Mouse (Mus musculus): ENCODE measurements around the gene Ank3. TPM values are rescaled to one million over a fixed set of nuclear protein-coding genes. Genes with fewer than 3 reads are reported as not detected.
A peak's percentile ranks its signal among the peaks of the same experiment; 100 is the strongest.

Ank3 gene
- total RNA-seq, 2 experiments from 2014 or later = not detected

DNA sequence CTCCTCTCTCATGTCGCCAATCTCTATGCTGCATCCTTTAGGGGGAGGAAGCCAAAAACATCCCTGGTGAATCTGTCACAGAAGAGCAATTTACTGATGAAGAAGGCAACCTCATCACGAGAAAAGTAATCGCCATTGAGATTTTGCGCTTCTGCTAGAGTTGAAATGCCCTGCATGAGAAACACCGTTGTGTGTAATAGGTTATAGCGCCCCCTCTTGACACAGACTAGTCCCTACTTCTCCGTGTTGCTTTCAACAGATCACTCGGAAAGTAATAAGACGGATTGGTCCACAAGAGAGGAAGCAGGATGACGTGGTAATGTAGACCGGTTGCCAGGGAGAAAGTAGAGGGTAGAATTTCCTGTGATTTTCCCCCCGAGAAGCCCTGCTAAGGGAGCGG is 615.4 kb downstream of the Ank3 start:
- no peak for ATAC-seq (ENCODE audit: poor library complexity, severe bottlenecking)

DNA sequence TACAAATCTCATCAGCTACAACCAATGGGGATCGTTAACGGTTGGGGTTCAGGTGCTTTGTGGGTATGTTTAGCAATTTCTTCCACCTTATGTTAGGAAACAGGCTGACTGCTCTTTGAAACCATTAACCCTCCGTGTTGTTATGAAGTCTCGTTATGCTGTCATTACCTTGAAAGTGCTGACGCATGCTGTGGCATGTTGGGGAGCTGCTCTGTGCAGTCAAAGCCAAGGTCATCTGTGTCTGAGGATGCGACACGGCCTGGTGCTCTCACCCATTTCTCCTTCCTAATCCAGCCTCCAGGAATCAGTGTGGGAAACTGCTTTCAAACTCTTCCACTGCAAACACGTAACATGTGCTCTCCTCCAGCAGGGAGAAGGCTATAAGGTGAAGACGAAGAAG is 616.6 kb downstream of the Ank3 start:
- no peak for ATAC-seq (ENCODE audit: poor library complexity, severe bottlenecking)

DNA sequence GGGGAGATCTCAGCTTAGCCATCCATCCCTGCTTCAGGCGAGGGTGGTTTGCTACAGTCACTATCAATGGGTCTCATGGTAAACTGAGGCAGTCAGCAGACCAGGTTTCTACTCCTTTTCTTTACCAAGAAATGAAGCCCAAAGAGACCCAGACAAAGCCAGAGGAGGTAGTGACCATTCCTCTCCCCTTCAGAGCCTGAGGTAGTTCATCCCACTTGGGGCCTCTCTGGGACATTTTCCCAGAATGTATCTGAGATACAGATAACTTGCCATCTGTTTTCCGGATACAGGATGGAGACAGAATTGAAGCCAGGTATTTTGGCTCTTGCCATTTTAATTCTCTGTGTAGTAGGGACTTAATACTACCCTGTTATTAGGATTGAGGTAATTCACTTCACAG is 620.1 kb downstream of the Ank3 start:
- ATAC-seq (ENCODE audit: poor library complexity, severe bottlenecking) = no peak

- ATAC-seq (ENCODE audit: poor library complexity, severe bottlenecking) = no peak
Measured at GRCm38 (mm10) chr10:70021667-70022066, 623.1 kb downstream of the Ank3 start.

DNA sequence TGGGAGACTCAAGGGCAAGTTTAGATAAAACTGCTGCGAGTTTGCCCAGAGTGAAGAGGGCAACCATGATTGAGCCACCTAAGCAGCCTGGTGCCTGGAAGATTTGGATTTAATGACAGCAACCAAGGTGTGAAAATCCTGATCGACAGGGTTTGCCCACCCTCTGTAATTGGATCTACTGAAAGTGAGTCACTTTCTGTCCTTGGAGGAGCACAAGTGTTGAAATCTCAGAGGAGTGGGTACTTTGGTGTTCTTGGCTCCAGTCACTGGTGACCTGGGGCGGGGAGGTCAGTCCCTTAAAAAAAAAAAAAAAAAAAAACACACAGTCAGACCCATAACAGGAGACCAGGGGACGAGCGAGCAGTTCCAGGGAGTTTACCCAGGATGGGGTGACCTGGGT is 624.0 kb downstream of the Ank3 start:
- no peak for ATAC-seq (ENCODE audit: poor library complexity, severe bottlenecking)

- no peak for ATAC-seq (ENCODE audit: poor library complexity, severe bottlenecking)
Measured at GRCm38 (mm10) chr10:70023861-70024260, 625.3 kb downstream of the Ank3 start.

DNA sequence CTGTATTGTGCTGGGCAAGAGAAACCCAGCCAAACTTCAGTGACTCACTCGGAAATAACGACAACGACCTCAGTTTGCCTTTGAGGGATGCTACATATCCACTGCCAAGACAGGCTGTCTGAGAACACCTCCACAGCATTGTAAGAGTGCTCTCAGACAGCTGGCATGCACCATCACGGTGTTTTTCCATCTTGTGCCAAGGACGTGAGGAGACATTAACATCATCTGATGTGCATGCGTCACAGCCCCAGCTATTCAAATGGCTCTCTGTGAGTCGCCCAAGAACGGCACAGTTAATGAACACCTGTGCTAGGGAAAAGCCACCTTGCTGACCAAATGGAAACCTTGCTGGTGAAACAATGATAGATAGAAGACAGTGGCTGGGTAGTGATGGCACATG is 633.4 kb downstream of the Ank3 start:
- no peak for ATAC-seq (ENCODE audit: poor library complexity, severe bottlenecking)

GRCm38 (mm10) chr10:70032982-70033381 is 634.4 kb downstream of the Ank3 start:
- ATAC-seq (ENCODE audit: poor library complexity, severe bottlenecking) = no peak

DNA sequence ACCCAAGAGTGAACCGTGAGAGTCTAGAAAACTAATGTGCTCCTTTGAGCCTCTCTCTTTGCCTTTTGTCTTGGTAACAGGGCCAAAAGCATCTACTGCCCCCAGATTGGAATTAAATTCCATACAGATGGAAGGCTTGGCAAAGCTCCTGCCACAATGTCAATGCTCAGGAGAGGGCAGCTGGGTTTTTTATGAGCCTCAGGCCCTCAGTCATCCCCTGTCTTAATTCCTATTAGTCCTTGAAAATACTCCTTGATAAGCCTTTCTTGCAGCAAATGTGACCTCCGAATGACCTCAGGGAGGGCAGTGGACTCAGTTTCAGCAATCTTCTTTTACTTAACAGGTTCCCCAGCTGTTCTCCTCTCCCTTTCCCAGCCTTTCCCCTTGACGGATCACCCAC is 635.3 kb downstream of the Ank3 start:
- ATAC-seq (ENCODE audit: poor library complexity, severe bottlenecking) = no peak

- ATAC-seq (ENCODE audit: poor library complexity, severe bottlenecking) = peak; percentile 52
Measured at GRCm38 (mm10) chr10:70039871-70040291, 641.3 kb downstream of the Ank3 start.

GRCm38 (mm10) chr10:70041562-70041961 is 643.0 kb downstream of the Ank3 start:
- ATAC-seq (ENCODE audit: poor library complexity, severe bottlenecking) = no peak

GRCm38 (mm10) chr10:70045722-70046121 is 647.1 kb downstream of the Ank3 start:
- no peak for ATAC-seq (ENCODE audit: poor library complexity, severe bottlenecking)

DNA sequence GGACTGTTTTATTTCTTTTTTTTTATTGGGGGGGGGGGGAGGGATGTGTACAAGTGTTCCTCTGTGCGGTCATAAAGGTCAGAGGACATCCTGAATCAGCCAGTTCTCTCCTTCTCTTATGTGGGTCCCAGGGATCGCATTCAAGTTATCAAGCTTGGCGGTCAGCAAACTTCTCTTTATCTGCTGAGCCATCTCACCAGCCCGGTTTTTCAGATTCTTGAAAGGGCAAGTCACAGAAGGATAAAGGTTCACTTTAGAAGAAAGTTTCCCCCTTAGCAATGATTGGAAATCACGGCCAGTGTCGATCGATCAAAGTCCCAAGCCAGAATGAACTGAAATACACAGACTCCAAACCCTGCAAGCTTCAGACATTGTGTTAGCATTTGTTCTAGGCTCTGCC is 651.2 kb downstream of the Ank3 start:
- ATAC-seq (ENCODE audit: poor library complexity, severe bottlenecking) = no peak

DNA sequence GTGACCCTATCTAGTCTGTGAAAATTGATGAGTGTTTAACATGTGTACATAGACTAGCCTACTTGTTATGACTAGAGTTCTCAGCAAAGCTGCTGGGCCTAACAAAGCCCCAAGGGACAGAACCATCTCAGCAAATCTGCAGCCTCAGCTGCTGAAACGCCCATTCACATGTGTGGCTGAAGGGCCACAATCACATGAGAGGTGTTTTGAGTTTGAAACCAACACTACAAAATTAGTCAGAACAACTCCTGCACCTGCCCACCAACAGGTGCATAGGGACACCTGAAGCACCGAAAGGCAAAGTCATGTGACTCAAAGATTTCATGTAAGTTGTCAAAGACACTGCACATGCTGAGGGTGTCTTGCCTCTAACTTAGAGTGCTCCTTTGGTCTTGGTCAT is 656.7 kb downstream of the Ank3 start:
- no peak for ATAC-seq (ENCODE audit: poor library complexity, severe bottlenecking)

- no peak for ATAC-seq (ENCODE audit: poor library complexity, severe bottlenecking)
Measured at GRCm38 (mm10) chr10:70057064-70057463, 658.5 kb downstream of the Ank3 start.

- ATAC-seq (ENCODE audit: poor library complexity, severe bottlenecking) = no peak
Measured at GRCm38 (mm10) chr10:70060021-70060688, 661.6 kb downstream of the Ank3 start.

- no peak for ATAC-seq (ENCODE audit: poor library complexity, severe bottlenecking)
Measured at GRCm38 (mm10) chr10:70060689-70061081, 662.1 kb downstream of the Ank3 start.

DNA sequence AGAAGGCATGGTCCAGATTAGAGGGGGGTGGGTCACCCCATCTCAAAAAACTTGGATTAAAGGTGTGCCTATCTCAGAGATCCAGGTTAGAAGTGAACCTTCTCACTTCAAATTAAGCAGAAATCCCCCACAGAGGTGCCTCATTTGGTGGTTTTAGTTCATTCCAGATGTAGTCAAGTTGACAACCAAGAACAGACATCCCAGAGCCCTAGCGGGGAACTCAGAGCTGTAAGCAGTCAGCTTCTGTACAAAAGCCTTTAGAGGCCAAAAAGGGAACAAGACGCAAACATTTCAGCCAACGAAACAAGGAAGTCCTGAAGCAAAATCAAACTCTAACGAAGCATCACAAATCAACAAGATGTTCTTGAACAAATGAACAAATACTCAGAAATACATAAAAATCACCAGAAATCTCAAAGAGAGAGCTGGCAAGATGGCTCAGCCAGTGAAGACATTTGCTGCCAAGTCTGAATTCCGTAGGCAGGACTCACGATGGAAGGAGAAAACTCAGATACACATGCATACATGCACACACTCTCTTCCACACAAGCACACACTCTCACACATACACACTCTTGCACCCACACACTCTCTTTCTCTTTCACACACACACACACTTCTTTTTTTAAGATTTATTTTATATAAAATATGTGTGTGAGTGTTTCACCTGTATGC is 665.4 kb downstream of the Ank3 start:
- no peak for ATAC-seq (ENCODE audit: poor library complexity, severe bottlenecking)

- ATAC-seq (ENCODE audit: poor library complexity, severe bottlenecking) = no peak
Measured at GRCm38 (mm10) chr10:70065191-70065590, 666.6 kb downstream of the Ank3 start.

- no peak for ATAC-seq (ENCODE audit: poor library complexity, severe bottlenecking)
Measured at GRCm38 (mm10) chr10:70066497-70067168, 668.1 kb downstream of the Ank3 start.

DNA sequence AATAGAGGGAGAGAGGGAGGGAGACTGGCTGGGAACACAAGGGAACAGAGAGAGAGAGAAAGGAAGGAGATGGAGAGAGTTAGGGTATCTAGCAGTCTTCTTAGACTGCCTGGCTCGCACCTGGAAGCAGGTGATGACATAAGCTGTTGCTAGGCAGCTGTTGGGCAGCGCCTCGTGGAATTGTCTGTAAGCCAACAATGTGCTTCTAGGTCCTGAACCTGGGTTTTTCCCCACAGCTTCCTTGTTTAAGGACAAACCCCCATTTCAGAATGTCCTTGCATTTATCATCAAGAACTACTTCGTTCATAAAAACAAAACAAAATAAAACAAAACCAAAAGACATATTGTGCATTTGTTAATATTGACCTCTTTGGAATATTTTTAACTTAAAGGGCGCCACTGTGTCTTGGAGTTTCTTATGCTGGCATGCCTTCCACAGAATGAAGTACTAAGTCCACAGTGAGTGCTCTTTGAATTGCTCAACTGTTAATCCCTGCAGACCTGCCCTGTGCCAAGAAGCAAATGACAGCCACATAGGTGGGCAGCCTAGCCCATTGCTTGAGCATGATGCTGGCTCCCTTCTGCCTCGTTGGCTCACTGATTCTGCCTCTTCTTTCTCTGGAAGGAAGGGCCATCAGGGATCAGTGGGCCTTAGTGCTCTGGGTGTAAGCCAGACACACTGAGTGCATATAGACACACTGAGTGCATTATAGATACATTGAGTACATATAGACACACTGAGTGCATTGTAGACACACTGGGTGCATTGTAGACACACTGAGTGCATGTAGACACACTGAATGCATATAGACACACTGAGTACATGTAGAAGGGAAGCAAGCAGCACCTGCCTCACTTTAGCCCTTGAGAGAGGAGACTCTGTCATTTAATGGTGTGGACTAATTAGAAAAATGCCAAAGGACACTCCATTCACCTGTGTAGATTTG is 668.9 kb downstream of the Ank3 start:
- ATAC-seq (ENCODE audit: poor library complexity, severe bottlenecking) = no peak
